Mouse (Mus musculus): ENCODE results near the gene Psmb6.

GRCm38 (mm10) chr11:70566586-70566985, 41.4 kb downstream of the Psmb6 start:
- TF ChIP-seq CTCF (IDR thresholded peaks at IDR 0.05; ENCODE audit: control insufficient read depth, insufficient read depth, insufficient read length) (no peak), USF1 (IDR thresholded peaks at IDR 0.05; ENCODE audit: low read depth) (no peak), MAX (IDR thresholded peaks at IDR 0.05) (no peak), CEBPB (IDR thresholded peaks at IDR 0.05; ENCODE audit: low read depth) (no peak)

Data from C2C12 (cell line).